In genomic region chr9:21204528-21205272, GRCm38 (mm10) we compare ENCODE assay signal across 8 mouse cellular contexts. TPM values are rescaled to one million over a fixed set of nuclear protein-coding genes. Genes with fewer than 3 reads are reported as not detected.
DNase-seq lines count a peak whose midpoint lies in the region; ATAC-seq lines count a peak whose summit lies in the region.

No protein-coding gene starts in this region.

- intact Hi-C loops in heart, postnatal 10 days (cut with DNase I) = no loop called here

- H3K4me3 ChIP-seq in heart, embryonic 15.5 days = peak overlapping the region; percentile 30
- peak overlapping the region; percentile 58 for H3K4me3 ChIP-seq in embryonic facial prominence, embryonic 10.5 days
- H3K4me3 ChIP-seq in liver, embryonic 11.5 days (ENCODE audit: low read depth, low read length) = peak overlapping the region; percentile 41

- H3K36me3 ChIP-seq in heart, embryonic 15.5 days = peaks cover 18% of the 10 kb centered on the region; the same call in 1 of the 2 replicates
- H3K36me3 ChIP-seq in embryonic facial prominence, embryonic 10.5 days (replicated peaks) = peaks cover 5% of the 10 kb centered on the region; the same call in 1 of the 2 replicates
- 0 out of 2 replicates have a peak, but pooled peaks cover 3% of the 10 kb centered on the region for H3K36me3 ChIP-seq in liver, embryonic 11.5 days (ENCODE audit: control insufficient read depth, insufficient read depth, low read length)

- peak overlapping the region; percentile 53 for H3K4me2 ChIP-seq in heart, embryonic 15.5 days
- H3K4me2 ChIP-seq in liver, embryonic 11.5 days = peak overlapping the region; percentile 62

- no peaks in the 10 kb centered on the region for H3K27me3 ChIP-seq in heart, embryonic 15.5 days
- H3K27me3 ChIP-seq in embryonic facial prominence, embryonic 10.5 days (replicated peaks; ENCODE audit: low read depth, poor library complexity, severe bottlenecking) = 0 out of 2 replicates have a peak, but pooled peaks cover 6% of the 10 kb centered on the region
- H3K27me3 ChIP-seq in liver, embryonic 11.5 days (replicated peaks; ENCODE audit: control insufficient read depth, insufficient read depth, low read length) = no peaks in the 10 kb centered on the region

- peaks cover 7% of the 10 kb centered on the region for H3K4me1 ChIP-seq in heart, embryonic 15.5 days (replicated peaks)
- H3K4me1 ChIP-seq in embryonic facial prominence, embryonic 10.5 days = peaks cover 12% of the 10 kb centered on the region
- H3K4me1 ChIP-seq in liver, embryonic 11.5 days (replicated peaks; ENCODE audit: control insufficient read depth, insufficient read depth, low read length) = peaks cover 9% of the 10 kb centered on the region; the same call in 1 of the 2 replicates

- H3K9me3 ChIP-seq in heart, embryonic 15.5 days (replicated peaks) = no peaks in the 10 kb centered on the region
- no peaks in the 10 kb centered on the region for H3K9me3 ChIP-seq in embryonic facial prominence, embryonic 10.5 days
- no peaks in the 10 kb centered on the region for H3K9me3 ChIP-seq in liver, embryonic 11.5 days (ENCODE audit: control insufficient read depth, low read length)

- WGBS in heart, embryonic 15.5 days = 16% methylated on average over 23 of the region's 23 CpGs
- 3% methylated on average over 23 of the region's 23 CpGs for WGBS in embryonic facial prominence, embryonic 10.5 days
- WGBS in liver, embryonic 11.5 days = 38% methylated on average over 23 of the region's 23 CpGs

- no peak overlapping the region for H3K27ac ChIP-seq in heart, embryonic 15.5 days
- peak overlapping the region; percentile 41; the same call in 1 of the 2 replicates for H3K27ac ChIP-seq in embryonic facial prominence, embryonic 10.5 days (replicated peaks)
- H3K27ac ChIP-seq in liver, embryonic 11.5 days (ENCODE audit: low read depth, low read length) = no peak overlapping the region

- peak; percentile 50; the same call in 1 of the 2 replicates for ATAC-seq in heart, embryonic 15.5 days (replicated peaks; ENCODE audit: insufficient number of reproducible peaks, insufficient read depth, low FRiP score, low read depth)
- peak; percentile 40 for ATAC-seq in liver, embryonic 11.5 days (replicated peaks; ENCODE audit: low FRiP score)

- DNase-seq in heart, postnatal 10 days = no peak
- DNase-seq in embryonic facial prominence, embryonic 10.5 days (ENCODE audit: low spot score) = peak; percentile 69
- peak; percentile 79 for DNase-seq in kidney, adult 11 months
- DNase-seq in liver, embryonic 11.5 days (ENCODE audit: low spot score) = no peak
- DNase-seq in right cerebral cortex, adult 18-20 months = peak; percentile 35
- DNase-seq in cerebellum, adult 18-20 months = no peak
- no peak for DNase-seq in cerebellum, adult 11 months

- H3K9ac ChIP-seq in heart, embryonic 15.5 days = no peak overlapping the region
- no peak overlapping the region; the same call in 1 of the 2 replicates for H3K9ac ChIP-seq in liver, embryonic 11.5 days (ENCODE audit: low read depth, low read length)

RNA-seq across cellular contexts. Expression of gene Keap1, which starts 34.5 kb away (rescaled TPM):
- 43.4 and 56.9 TPM in 2 replicates for polyA plus RNA-seq in heart, embryonic 15.5 days (2015; fragmentation: Nextera tagmentation; extraction: Ambion mirVana)
- 10 to 100 TPM; 38.5 to 39.5 TPM for total RNA-seq in heart, postnatal 10 days (2021)
- 47.8 and 49.6 TPM in 2 replicates for polyA plus RNA-seq in embryonic facial prominence, embryonic 10.5 days (2016; fragmentation: Nextera tagmentation; extraction: Ambion mirVana)
- 43.8 and 45.1 TPM in 2 replicates for polyA plus RNA-seq in liver, embryonic 11.5 days (2014; fragmentation: Nextera tagmentation; extraction: Ambion mirVana)

RNA-seq across cellular contexts. Expression of gene Pde4a, which starts 39.2 kb away (rescaled TPM):
- 13.0 and 13.5 TPM in 2 replicates for polyA plus RNA-seq in heart, embryonic 15.5 days (2015; fragmentation: Nextera tagmentation; extraction: Ambion mirVana)
- 10 to 100 TPM; 21.3 to 28.2 TPM for total RNA-seq in heart, postnatal 10 days (2021)
- 4.9 and 5.3 TPM in 2 replicates for polyA plus RNA-seq in embryonic facial prominence, embryonic 10.5 days (2016; fragmentation: Nextera tagmentation; extraction: Ambion mirVana)
- polyA plus RNA-seq in liver, embryonic 11.5 days (2014; fragmentation: Nextera tagmentation; extraction: Ambion mirVana) = 5.3 and 5.4 TPM in 2 replicates

RNA-seq across cellular contexts. Expression of gene S1pr5, which starts 43.5 kb away (rescaled TPM):
- 0.05 and 0.11 TPM in 2 replicates for polyA plus RNA-seq in heart, embryonic 15.5 days (2015; fragmentation: Nextera tagmentation; extraction: Ambion mirVana)
- under 1 TPM; 0.41 to 0.50 TPM for total RNA-seq in heart, postnatal 10 days (2021)
- 0.22 TPM in 1 of 2 replicates, not detected in the other for polyA plus RNA-seq in embryonic facial prominence, embryonic 10.5 days (2016; fragmentation: Nextera tagmentation; extraction: Ambion mirVana)
- polyA plus RNA-seq in liver, embryonic 11.5 days (2014; fragmentation: Nextera tagmentation; extraction: Ambion mirVana) = not detected in 2 replicates

RNA-seq across cellular contexts. Expression of gene Cdc37, which starts 54.9 kb away (rescaled TPM):
- 203 and 229 TPM in 2 replicates for polyA plus RNA-seq in heart, embryonic 15.5 days (2015; fragmentation: Nextera tagmentation; extraction: Ambion mirVana)
- total RNA-seq in heart, postnatal 10 days (2021) = 100 to 1,000 TPM; 167 to 169 TPM
- 418 and 430 TPM in 2 replicates for polyA plus RNA-seq in embryonic facial prominence, embryonic 10.5 days (2016; fragmentation: Nextera tagmentation; extraction: Ambion mirVana)
- polyA plus RNA-seq in liver, embryonic 11.5 days (2014; fragmentation: Nextera tagmentation; extraction: Ambion mirVana) = 334 and 347 TPM in 2 replicates

Comparison
In these comparisons a context has a peak if more than half of its experiments do, and no peak if none do; other contexts are left out.
1. DNase-seq: peak in embryonic facial prominence, embryonic 10.5 days (single experiment), kidney, adult 11 months (single experiment) and right cerebral cortex, adult 18-20 months (single experiment); none in heart, postnatal 10 days (0 of 2), liver, embryonic 11.5 days (single experiment), cerebellum, adult 18-20 months (0 of 2) and cerebellum, adult 11 months (single experiment).
2. Peak in every context shown above with its lines, with median percentiles within 50 percentile points of each other: H3K4me3 ChIP-seq.